Comparison of ENCODE assay signal across 9 mouse cellular contexts in genomic region chr11:53958984-53959383, GRCm38 (mm10). TPM values are rescaled to one million over a fixed set of nuclear protein-coding genes. Genes with fewer than 3 reads are reported as not detected.
DNase-seq lines count a peak whose midpoint lies in the region; ATAC-seq and TF ChIP-seq lines count a peak whose summit lies in the region.
"Had no signal": no experiment of that assay in that cellular context is flagged by ENCODE, and none has a peak within 500 bp of the region (broad histone marks: within the 10 kb centered on the region; RNA-seq: fewer than 3 reads in every experiment).

No protein-coding gene starts in this region.

- TF ChIP-seq POLR2A in ES-Bruce4 (IDR thresholded peaks at IDR 0.05; ENCODE audit: insufficient read depth, low read length), result no peak

- H3K9me3 ChIP-seq in ES-Bruce4 (replicated peaks; ENCODE audit: control insufficient read depth, insufficient read depth, low read length, poor library complexity, severe bottlenecking), result no peaks in the 10 kb centered on the region
- no peaks in the 10 kb centered on the region for H3K9me3 ChIP-seq in intestine, embryonic 15.5 days
- H3K9me3 ChIP-seq in forebrain, embryonic 16.5 days (ENCODE audit: control insufficient read depth, low read length), result no peaks in the 10 kb centered on the region
- H3K9me3 ChIP-seq in hindbrain, embryonic 14.5 days (ENCODE audit: control insufficient read depth, low read length), result no peaks in the 10 kb centered on the region

- H3K4me1 ChIP-seq in ES-Bruce4 (ENCODE audit: control insufficient read depth, insufficient read depth, low read length), result no peaks in the 10 kb centered on the region
- H3K4me1 ChIP-seq in intestine, embryonic 15.5 days (replicated peaks), result no peaks in the 10 kb centered on the region
- no peaks in the 10 kb centered on the region for H3K4me1 ChIP-seq in forebrain, embryonic 16.5 days (replicated peaks; ENCODE audit: control insufficient read depth, insufficient read depth, low read length)
- no peaks in the 10 kb centered on the region for H3K4me1 ChIP-seq in hindbrain, embryonic 14.5 days (replicated peaks; ENCODE audit: control insufficient read depth, insufficient read depth, low read length)

- DNase-seq in layer of hippocampus, postnatal 10 days (ENCODE audit: low spot score in 2 of 2), result peak; percentile 6 to 30
- DNase-seq in layer of hippocampus, postnatal 25 days (ENCODE audit: extremely low spot score in 1 of 2, low spot score in 1 of 2), result no peak
- DNase-seq in 3T3-L1 (ENCODE audit: low read depth, low spot score), result peak; percentile 36
- no peak for DNase-seq in thymus, postnatal 14 days
- no peak for DNase-seq in hindbrain, embryonic 14.5 days (ENCODE audit: low spot score)
- DNase-seq: cerebellum, postnatal 36 days had no signal

- H3K27me3 ChIP-seq in ES-Bruce4 (ENCODE audit: control insufficient read depth, insufficient read depth, low read length, poor library complexity, severe bottlenecking), result no peaks in the 10 kb centered on the region; the same call in 1 of the 2 replicates
- H3K27me3 ChIP-seq in intestine, embryonic 15.5 days (replicated peaks), result no peaks in the 10 kb centered on the region
- H3K27me3 ChIP-seq in forebrain, embryonic 16.5 days (replicated peaks; ENCODE audit: control insufficient read depth, insufficient read depth, low read length), result no peaks in the 10 kb centered on the region
- H3K27me3 ChIP-seq in hindbrain, embryonic 14.5 days (ENCODE audit: control insufficient read depth, insufficient read depth, low read length), result no peaks in the 10 kb centered on the region

- no peak overlapping the region for H3K4me3 ChIP-seq in ES-Bruce4 (ENCODE audit: low read depth, low read length)
- H3K4me3 ChIP-seq in intestine, embryonic 15.5 days (replicated peaks), result no peak overlapping the region
- H3K4me3 ChIP-seq in forebrain, embryonic 16.5 days (replicated peaks; ENCODE audit: low read length), result no peak overlapping the region
- H3K4me3 ChIP-seq in hindbrain, embryonic 14.5 days (replicated peaks; ENCODE audit: low read length), result no peak overlapping the region

- H3K27ac ChIP-seq in ES-Bruce4 (ENCODE audit: insufficient read depth, low read length), result no peak overlapping the region
- H3K27ac ChIP-seq in intestine, embryonic 15.5 days, result no peak overlapping the region
- H3K27ac ChIP-seq in forebrain, embryonic 16.5 days (ENCODE audit: low read length), result no peak overlapping the region
- H3K27ac ChIP-seq in hindbrain, embryonic 14.5 days, result no peak overlapping the region

- 40% methylated on average over 3 of the region's 3 CpGs for WGBS in intestine, embryonic 15.5 days
- 52% methylated on average over 3 of the region's 3 CpGs for WGBS in forebrain, embryonic 16.5 days
- 48% methylated on average over 3 of the region's 3 CpGs for WGBS in hindbrain, embryonic 14.5 days

- ATAC-seq in intestine, embryonic 15.5 days, result 0 out of 2 replicates have a peak, but pooled peaks have one; percentile 63
- no peak for ATAC-seq in forebrain, embryonic 16.5 days
- ATAC-seq in hindbrain, embryonic 14.5 days (ENCODE audit: low FRiP score), result no peak

- H3K4me2 ChIP-seq in intestine, embryonic 15.5 days (replicated peaks), result no peak overlapping the region
- no peak overlapping the region for H3K4me2 ChIP-seq in forebrain, embryonic 16.5 days (ENCODE audit: low read length)
- no peak overlapping the region for H3K4me2 ChIP-seq in hindbrain, embryonic 14.5 days (replicated peaks)

- no peaks in the 10 kb centered on the region for H3K36me3 ChIP-seq in ES-Bruce4 (ENCODE audit: control insufficient read depth, insufficient read depth, low read length, poor library complexity, severe bottlenecking)
- no peaks in the 10 kb centered on the region for H3K36me3 ChIP-seq in intestine, embryonic 15.5 days
- no peaks in the 10 kb centered on the region for H3K36me3 ChIP-seq in forebrain, embryonic 16.5 days (ENCODE audit: control insufficient read depth, insufficient read depth)
- H3K36me3 ChIP-seq in hindbrain, embryonic 14.5 days (replicated peaks; ENCODE audit: control insufficient read depth, insufficient read depth), result no peaks in the 10 kb centered on the region

- TF ChIP-seq EP300 in ES-Bruce4 (IDR thresholded peaks at IDR 0.05; ENCODE audit: insufficient read depth, low read depth, low read length), result no peak

- no peak overlapping the region for H3K9ac ChIP-seq in ES-Bruce4 (ENCODE audit: low read depth, poor library complexity, severe bottlenecking)
- H3K9ac ChIP-seq in intestine, embryonic 15.5 days, result no peak overlapping the region
- no peak overlapping the region for H3K9ac ChIP-seq in forebrain, embryonic 16.5 days (replicated peaks; ENCODE audit: low read depth, low read length)
- H3K9ac ChIP-seq in hindbrain, embryonic 14.5 days, result no peak overlapping the region

- TF ChIP-seq CTCF in ES-Bruce4 (IDR thresholded peaks at IDR 0.05; ENCODE audit: low read depth, low read length), result peak; percentile 44

RNA-seq across cellular contexts. Expression of gene Slc22a21, which starts 21.1 kb away (rescaled TPM):
- 1 to 10 TPM; 3.7 to 4.1 TPM for total RNA-seq in layer of hippocampus, postnatal 10 days (2021)
- 1 to 10 TPM; 1.4 to 1.8 TPM for total RNA-seq in layer of hippocampus, postnatal 25 days (2021)
- 2.9 and 3.0 TPM in 2 replicates for polyA plus RNA-seq in ES-Bruce4 (2011; ENCODE audit: insufficient read depth, insufficient read length, low read depth, missing spikeins)
- polyA plus RNA-seq in intestine, embryonic 15.5 days (2015; fragmentation: Nextera tagmentation; extraction: Ambion mirVana), result 6.6 and 8.0 TPM in 2 replicates
- polyA plus RNA-seq in forebrain, embryonic 16.5 days (2015; fragmentation: Nextera tagmentation; extraction: Ambion mirVana), result 1.3 and 2.1 TPM in 2 replicates
- 3.1 and 4.6 TPM in 2 replicates for polyA plus RNA-seq in hindbrain, embryonic 14.5 days (2014; fragmentation: Nextera tagmentation; extraction: Ambion mirVana)

Comparison
In these comparisons a context has a peak if more than half of its experiments do, and no peak if none do; other contexts are left out.
1. DNase-seq: peak in layer of hippocampus, postnatal 10 days (2 of 2) and 3T3-L1 (single experiment); none in layer of hippocampus, postnatal 25 days (0 of 2), thymus, postnatal 14 days (single experiment) and hindbrain, embryonic 14.5 days (single experiment).